Mouse (Mus musculus): ENCODE measurements around the gene Rnft2.

DNA sequence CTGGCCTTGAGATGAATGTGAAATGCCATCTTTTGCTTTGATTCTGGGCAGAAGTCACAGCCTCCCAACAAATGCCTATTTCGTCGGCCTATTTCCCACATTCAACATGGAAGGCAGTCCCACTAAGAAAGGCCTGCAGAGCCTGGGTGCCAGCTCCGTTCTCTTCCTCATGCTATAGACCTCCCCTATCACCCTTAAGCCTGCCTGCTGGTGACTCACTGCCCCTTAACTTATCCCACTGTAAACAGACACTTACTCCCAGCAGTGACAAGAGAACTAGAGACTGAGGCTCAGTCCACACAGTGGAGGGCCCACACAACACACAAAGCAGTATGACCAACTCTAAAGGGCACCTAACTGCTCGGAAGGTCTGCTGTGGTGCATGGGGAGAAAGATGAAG, 100.6 kb downstream of the Rnft2 start:
- no peak for TF ChIP-seq CTCF (IDR thresholded peaks at IDR 0.05; ENCODE audit: control insufficient read depth, insufficient read depth, insufficient replicate concordance, low read depth, low read length)
- TF ChIP-seq POLR2A (IDR thresholded peaks at IDR 0.05; ENCODE audit: control insufficient read depth, low read depth, low read length), result no peak
